Mouse (Mus musculus) spleen, adult 2 months (tissue): Measurements from ENCODE around the gene Xrcc5.

Experiments used
- CTCF ChIP-seq: fragments of 200-500 bp; IDR thresholded peaks from 2 replicates; pipeline ENCODE4 v1.5.1; 2011; ENCODE audit warnings: mild to moderate bottlenecking, inconsistent platforms; ENCODE audit not compliant: insufficient read depth, insufficient read length, insufficient replicate concordance; ENCODE audit errors: extremely low read depth
- POLR2A ChIP-seq: fragments of 200-500 bp; IDR thresholded peaks from 2 replicates; pipeline ENCODE4 v1.6.1; 2011; ENCODE audit warnings: low read depth, low read length, inconsistent platforms

GRCm38 (mm10) chr1:72436967-72437366, 129.7 kb downstream of the Xrcc5 start:
- TF ChIP-seq POLR2A (no peak), CTCF (no peak)
